28 mouse cellular contexts compared by ENCODE assay signal in the genomic region with DNA sequence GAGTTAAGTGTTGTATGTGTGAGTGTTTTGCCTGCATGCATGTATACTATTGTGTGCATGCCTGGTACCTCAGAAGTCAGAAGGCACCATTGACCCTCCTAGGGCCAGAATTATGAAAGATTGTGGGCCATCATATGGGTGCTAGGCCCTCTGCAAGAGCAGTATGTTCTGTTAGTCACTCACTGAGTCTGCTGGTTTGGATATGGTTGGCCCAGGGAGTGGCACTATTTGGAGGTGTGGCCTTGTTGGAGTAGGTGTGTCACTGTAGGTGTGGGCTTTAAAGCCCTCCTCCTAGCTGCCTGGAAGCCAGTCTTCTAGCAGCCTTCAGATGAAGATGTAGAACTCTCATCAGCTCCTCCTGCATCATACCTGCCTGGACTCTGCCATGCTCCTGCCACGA. TPM values are rescaled to one million over a fixed set of nuclear protein-coding genes. Genes with fewer than 3 reads are reported as not detected.
DNase-seq lines count a peak whose midpoint lies in the region; ATAC-seq and TF ChIP-seq lines count a peak whose summit lies in the region.
"Had no signal": no experiment of that assay in that cellular context is flagged by ENCODE, and none has a peak within 500 bp of the region (broad histone marks: within the 10 kb centered on the region; RNA-seq: fewer than 3 reads in every experiment).

No protein-coding gene starts in this region.

- peak; percentile 99 for ATAC-seq in liver, embryonic 13.5 days (ENCODE audit: low read depth)
- ATAC-seq in megakaryocyte progenitor cell, adult 5-6 weeks (replicated peaks; ENCODE audit: poor library complexity), result peak; percentile 52; the same call in 1 of the 2 replicates
- ATAC-seq in intestine, embryonic 16.5 days, result no peak
- ATAC-seq: forebrain, embryonic 16.5 days; midbrain, embryonic 16.5 days had no signal

- no peak for TF ChIP-seq RAD21 in MEL (IDR thresholded peaks at IDR 0.05; ENCODE audit: low read depth, low read length)

- no peaks in the 10 kb centered on the region for H3K36me3 ChIP-seq in MEL (ENCODE audit: control insufficient read depth in 1 of 2, insufficient read depth in 2 of 2, low read length in 2 of 2)
- H3K36me3 ChIP-seq in erythroblast, embryonic 14.5 days (ENCODE audit: control insufficient read depth), result peaks cover 83% of the 10 kb centered on the region
- peaks cover 9% of the 10 kb centered on the region for H3K36me3 ChIP-seq in liver, embryonic 13.5 days
- no peaks in the 10 kb centered on the region for H3K36me3 ChIP-seq in intestine, embryonic 16.5 days (ENCODE audit: control insufficient read depth, insufficient read depth, low read length)
- H3K36me3 ChIP-seq: heart, embryonic 15.5 days; hindbrain, embryonic 12.5 days had no signal

- no peak for TF ChIP-seq CTCF in MEL (IDR thresholded peaks at IDR 0.05 in 2 of 3, conservative IDR thresholded peaks at IDR 0.05 in 1 of 3; ENCODE audit: control insufficient read depth in 1 of 3, insufficient read depth in 1 of 3, low read depth in 2 of 3, low read length in 3 of 3, poor library complexity in 1 of 3, severe bottlenecking in 1 of 3)

- TF ChIP-seq POLR2A in MEL (IDR thresholded peaks at IDR 0.05; ENCODE audit: control insufficient read depth in 1 of 2, insufficient read depth in 1 of 2, low read depth in 1 of 2, low read length in 2 of 2, poor library complexity in 1 of 2), result no peak

- TF ChIP-seq EP300 in MEL (IDR thresholded peaks at IDR 0.05; ENCODE audit: low read depth in 1 of 2, low read length in 2 of 2), result no peak

- no peaks in the 10 kb centered on the region for H3K4me1 ChIP-seq in MEL (ENCODE audit: control insufficient read depth in 1 of 2, insufficient read depth in 2 of 2, low read length in 2 of 2)
- peaks cover 79% of the 10 kb centered on the region for H3K4me1 ChIP-seq in erythroblast, embryonic 14.5 days (ENCODE audit: control insufficient read depth)
- H3K4me1 ChIP-seq in liver, embryonic 13.5 days (replicated peaks), result peaks cover 58% of the 10 kb centered on the region
- no peaks in the 10 kb centered on the region for H3K4me1 ChIP-seq in intestine, embryonic 16.5 days (ENCODE audit: control insufficient read depth, insufficient read depth, low read length)
- H3K4me1 ChIP-seq: hindbrain, embryonic 12.5 days had no signal

- no peaks in the 10 kb centered on the region for H3K9me3 ChIP-seq in MEL (replicated peaks; ENCODE audit: insufficient read depth, low read length)
- H3K9me3 ChIP-seq in erythroblast, embryonic 14.5 days (ENCODE audit: control insufficient read depth, low read length), result no peaks in the 10 kb centered on the region
- H3K9me3 ChIP-seq in liver, embryonic 13.5 days (replicated peaks), result no peaks in the 10 kb centered on the region
- H3K9me3 ChIP-seq in intestine, embryonic 16.5 days (ENCODE audit: control insufficient read depth, low read length), result no peaks in the 10 kb centered on the region
- H3K9me3 ChIP-seq: heart, embryonic 15.5 days; hindbrain, embryonic 12.5 days had no signal

- no peaks in the 10 kb centered on the region for H3K79me2 ChIP-seq in MEL (ENCODE audit: control insufficient read depth, insufficient read depth, low read length, poor library complexity)

- H3K9ac ChIP-seq in MEL (ENCODE audit: control insufficient read depth, low read depth, low read length, poor library complexity, severe bottlenecking), result no peak overlapping the region
- peak overlapping the region; percentile 41 for H3K9ac ChIP-seq in liver, embryonic 13.5 days
- H3K9ac ChIP-seq in intestine, embryonic 16.5 days (ENCODE audit: low read depth, low read length), result no peak overlapping the region
- H3K9ac ChIP-seq: heart, embryonic 15.5 days; hindbrain, embryonic 12.5 days; lung, embryonic 14.5 days had no signal

- H3K4me2 ChIP-seq in liver, embryonic 13.5 days, result peak overlapping the region; percentile 43
- no peak overlapping the region for H3K4me2 ChIP-seq in intestine, embryonic 16.5 days (ENCODE audit: low read depth, low read length)
- H3K4me2 ChIP-seq: heart, embryonic 15.5 days; hindbrain, embryonic 12.5 days; lung, embryonic 14.5 days; midbrain, embryonic 11.5 days had no signal

- no peak overlapping the region for H3K4me3 ChIP-seq in MEL (ENCODE audit: control insufficient read depth in 1 of 2, insufficient read depth in 1 of 2, low read depth in 2 of 2, low read length in 2 of 2)
- peak overlapping the region; percentile 50 for H3K4me3 ChIP-seq in erythroblast, embryonic 14.5 days (replicated peaks)
- H3K4me3 ChIP-seq in liver, embryonic 13.5 days (replicated peaks), result peak overlapping the region; percentile 27; the same call in 1 of the 2 replicates
- H3K4me3 ChIP-seq in intestine, embryonic 16.5 days (ENCODE audit: low read length), result no peak overlapping the region
- H3K4me3 ChIP-seq: heart, embryonic 15.5 days; hindbrain, embryonic 12.5 days had no signal

- peak; percentile 37 for DNase-seq in MEL (ENCODE audit: low read depth, low spot score)
- DNase-seq in liver, embryonic 13.5 days, result peak; percentile 64
- no peak for DNase-seq in urinary bladder, adult 2 months (ENCODE audit: low spot score)
- DNase-seq in right cerebral cortex, postnatal 25 days, result no peak
- no peak for DNase-seq in adrenal gland, adult (ENCODE audit: inconsistent age in 2 of 2, low spot score in 1 of 2)
- DNase-seq: adrenal gland, adult 8-10 months; cerebellum, adult 11 months; cerebellum, adult 9-10 months; cerebellum, postnatal 36 days; heart, postnatal 36 days; kidney, adult 2 months; kidney, postnatal 4 days; layer of hippocampus, postnatal 36 days; left cerebral cortex, postnatal 4 days; lung, embryonic 14.5 days; lung, postnatal 14 days; right cerebral cortex, adult 18-20 months; right cerebral cortex, postnatal 4 days; thymus, adult 18-20 months; thymus, postnatal 25 days had no signal

- no peak overlapping the region for H3K27ac ChIP-seq in MEL (ENCODE audit: control insufficient read depth, low read depth, low read length)
- peak overlapping the region; percentile 86 for H3K27ac ChIP-seq in liver, embryonic 13.5 days
- H3K27ac ChIP-seq in intestine, embryonic 16.5 days (ENCODE audit: low read length), result no peak overlapping the region
- H3K27ac ChIP-seq: heart, embryonic 15.5 days; hindbrain, embryonic 12.5 days had no signal

- 83% methylated on average over 1 of the region's 1 CpGs for WGBS in liver, embryonic 13.5 days (ENCODE audit: insufficient replicate concordance)
- WGBS in intestine, embryonic 16.5 days, result 81% methylated on average over 1 of the region's 1 CpGs

- H3K27me3 ChIP-seq in MEL (ENCODE audit: control insufficient read depth in 1 of 2, insufficient read depth in 2 of 2, low read length in 2 of 2), result no peaks in the 10 kb centered on the region
- no peaks in the 10 kb centered on the region for H3K27me3 ChIP-seq in erythroblast, embryonic 14.5 days (ENCODE audit: control insufficient read depth)
- no peaks in the 10 kb centered on the region for H3K27me3 ChIP-seq in liver, embryonic 13.5 days
- H3K27me3 ChIP-seq in intestine, embryonic 16.5 days (replicated peaks; ENCODE audit: control insufficient read depth, insufficient read depth, low read length), result no peaks in the 10 kb centered on the region
- H3K27me3 ChIP-seq: hindbrain, embryonic 12.5 days had no signal

TF ChIP-seq in MEL, 35 proteins besides CTCF, POLR2A, EP300 and RAD21:
- TF ChIP-seq CHD1 (IDR thresholded peaks at IDR 0.05; ENCODE audit: low read depth, low read length), result no peak
TF ChIP-seq in MEL: peak in this region for 0.

RNA-seq across cellular contexts. Expression of a gene that starts 19.2 kb away (rescaled TPM):
- 2.3 and 2.5 TPM in 2 replicates for total RNA-seq in MEL (2012; rRNA removed)
- polyA plus RNA-seq in MEL (2012; ENCODE audit: insufficient read depth in 1 of 2, insufficient read length in 2 of 2, low read depth in 1 of 2, low replicate concordance in 2 of 2, missing spikeins in 1 of 2), result 1 to 10 TPM in 1 of 2 experiments, not detected in 1; 5.8 TPM
- polyA plus RNA-seq in erythroblast, embryonic 14.5 days (2012), result 12.5 and 15.5 TPM in 2 replicates
- polyA plus RNA-seq in liver, embryonic 13.5 days (2015; fragmentation: Nextera tagmentation; extraction: Ambion mirVana), result 41.3 and 45.5 TPM in 2 replicates
- total RNA-seq in megakaryocyte progenitor cell, adult 5-6 weeks (2015), result 16.4 and 19.7 TPM in 2 replicates
- 23.9 and 26.8 TPM in 2 replicates for total RNA-seq in megakaryocyte progenitor cell, adult 5-6 weeks (2017)
- 8.7 and 10.3 TPM in 2 replicates for polyA plus RNA-seq in urinary bladder, adult 2 months (2012; rRNA removed)
- polyA plus RNA-seq in intestine, embryonic 16.5 days (2015; fragmentation: Nextera tagmentation; extraction: Ambion mirVana), result 7.3 and 8.3 TPM in 2 replicates

RNA-seq across cellular contexts. Expression of a gene that starts 45.7 kb away (rescaled TPM):
- 20.1 and 21.7 TPM in 2 replicates for total RNA-seq in MEL (2012; rRNA removed)
- polyA plus RNA-seq in MEL (2012; ENCODE audit: insufficient read depth in 1 of 2, insufficient read length in 2 of 2, low read depth in 1 of 2, low replicate concordance in 2 of 2, missing spikeins in 1 of 2), result 10 to 100 TPM in 1 of 2 experiments, not detected in 1; 17.7 TPM
- polyA plus RNA-seq in erythroblast, embryonic 14.5 days (2012), result 0.90 and 1.1 TPM in 2 replicates
- 8.1 and 9.4 TPM in 2 replicates for polyA plus RNA-seq in liver, embryonic 13.5 days (2015; fragmentation: Nextera tagmentation; extraction: Ambion mirVana)
- total RNA-seq in megakaryocyte progenitor cell, adult 5-6 weeks (2015), result 45.7 and 45.8 TPM in 2 replicates
- 34.0 and 37.8 TPM in 2 replicates for total RNA-seq in megakaryocyte progenitor cell, adult 5-6 weeks (2017)
- polyA plus RNA-seq in urinary bladder, adult 2 months (2012; rRNA removed), result 17.9 and 18.5 TPM in 2 replicates
- polyA plus RNA-seq in intestine, embryonic 16.5 days (2015; fragmentation: Nextera tagmentation; extraction: Ambion mirVana), result 12.3 and 13.0 TPM in 2 replicates

Comparison
In these comparisons a context has a peak if more than half of its experiments do, and no peak if none do; other contexts are left out.
1. DNase-seq: peak in MEL (single experiment) and liver, embryonic 13.5 days (single experiment); none in urinary bladder, adult 2 months (single experiment), right cerebral cortex, postnatal 25 days (single experiment) and adrenal gland, adult (0 of 2).
2. H3K4me3 ChIP-seq: peak in erythroblast, embryonic 14.5 days (single experiment) and liver, embryonic 13.5 days (single experiment); none in MEL (0 of 2) and intestine, embryonic 16.5 days (single experiment).